Mouse (Mus musculus) bone marrow, adult 2 months (tissue): Measurements from ENCODE around the gene Tmem151a.

Source experiments
- CTCF ChIP-seq: fragments of 200-500 bp; IDR thresholded peaks from 2 replicates; pipeline ENCODE4 v1.5.1; 2011; ENCODE audit warnings: low read length, control low read depth; ENCODE audit not compliant: control insufficient read depth, insufficient read depth
- POLR2A ChIP-seq: fragments of 200-500 bp; IDR thresholded peaks from 2 replicates; pipeline ENCODE4 v1.6.1; 2011; ENCODE audit warnings: low read depth, mild to moderate bottlenecking, control low read depth, low read length, borderline replicate concordance; ENCODE audit not compliant: control insufficient read depth

DNA sequence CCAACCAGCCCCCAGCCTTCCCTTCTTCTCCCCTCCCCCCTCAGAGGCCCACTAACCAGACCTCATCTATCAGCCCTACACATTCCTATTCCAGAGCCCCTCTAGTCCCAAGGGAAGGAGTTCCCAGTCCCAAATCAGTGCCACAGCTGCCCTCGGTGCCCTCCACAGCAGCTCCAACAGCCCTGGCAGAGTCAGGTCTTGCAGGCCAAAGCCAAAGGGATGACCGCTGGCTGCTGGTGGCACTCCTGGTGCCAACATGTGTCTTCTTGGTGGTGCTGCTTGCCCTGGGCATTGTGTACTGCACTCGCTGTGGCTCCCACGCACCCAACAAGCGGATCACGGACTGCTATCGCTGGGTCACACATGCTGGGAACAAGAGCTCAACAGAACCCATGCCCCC lies 15.4 kb downstream of the Tmem151a start:
- TF ChIP-seq CTCF (no peak), POLR2A (no peak)
